Mouse (Mus musculus) lung, adult 2 months (tissue): Measurements from ENCODE around the gene Arhgap15. TPM values are rescaled to one million over a fixed set of nuclear protein-coding genes. Genes with fewer than 3 reads are reported as not detected.

Source experiments
- DNase-seq: peaks from one replicate; pipeline ENCODE4 v3.0.0; 2022
- H3K4me1 ChIP-seq: fragments of 200-500 bp; 2 replicates; pipeline ENCODE4 v1.6.1; 2011; ENCODE audit warnings: low read length; ENCODE audit not compliant: control insufficient read depth, insufficient read depth
- H3K4me3 ChIP-seq: fragments of 200-500 bp; replicated peaks from 2 replicates; pipeline ENCODE3; 2011; ENCODE audit warnings: low read depth, mild to moderate bottlenecking, control low read depth, low read length; ENCODE audit errors: extremely low read depth
- CTCF ChIP-seq: fragments of 200-500 bp; IDR thresholded peaks from 2 replicates; pipeline ENCODE4 v1.5.1; 2011; ENCODE audit warnings: mild to moderate bottlenecking, low read length, control low read depth; ENCODE audit not compliant: insufficient read depth
- POLR2A ChIP-seq: fragments of 200-500 bp; IDR thresholded peaks from 2 replicates; pipeline ENCODE4 v1.6.1; 2011; ENCODE audit warnings: low read depth, mild to moderate bottlenecking, control low read depth, low read length, borderline replicate concordance; ENCODE audit errors: extremely low read depth
- WGBS: fragments of 180-500 bp; shearing (Covaris S2); methylation state at CpG from one replicate; pipeline ENCODE4 v1.1.7; 2018; 5-methylcytosine and 5-hydroxymethylcytosine counted together
- polyA plus RNA-seq: library from polyadenylated mRNA; depleted of rRNA; stranded (reverse); fragments of >200 nt; gene quantifications from 2 replicates; pipeline ENCODE4 v1.2.3, GENCODE M21; 2012

The Arhgap15 gene
- polyA plus RNA-seq, 1 experiment = 1.8 TPM

DNA sequence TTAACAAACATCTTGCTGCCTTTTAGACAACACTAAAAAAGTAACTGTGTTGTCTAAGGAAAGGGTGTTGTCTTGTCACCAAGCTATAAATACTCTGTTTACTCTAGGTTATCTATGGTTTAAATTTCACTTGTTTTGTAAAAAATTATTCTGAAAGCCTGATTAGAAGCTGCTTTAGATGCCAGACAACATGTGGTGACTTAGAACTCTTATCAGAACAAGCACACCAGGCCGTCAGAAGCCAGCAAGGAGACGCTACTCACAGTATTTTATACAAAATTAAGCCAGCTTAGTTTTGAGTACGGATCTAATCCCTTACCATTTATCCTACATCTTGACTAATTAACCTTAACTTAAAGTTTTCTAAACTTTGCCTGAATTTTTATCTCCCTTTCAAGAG, 44.5 kb downstream of the Arhgap15 start:
- Histone ChIP-seq H3K4me1 (peaks cover 3% of the 10 kb centered on the region; the same call in 1 of the 2 replicates), H3K4me3 (no peak overlapping the region)
- 73% methylated on average over 3 of the region's 3 CpGs for WGBS
- no peak for TF ChIP-seq CTCF
- TF ChIP-seq POLR2A = no peak
- no peak for DNase-seq

DNA sequence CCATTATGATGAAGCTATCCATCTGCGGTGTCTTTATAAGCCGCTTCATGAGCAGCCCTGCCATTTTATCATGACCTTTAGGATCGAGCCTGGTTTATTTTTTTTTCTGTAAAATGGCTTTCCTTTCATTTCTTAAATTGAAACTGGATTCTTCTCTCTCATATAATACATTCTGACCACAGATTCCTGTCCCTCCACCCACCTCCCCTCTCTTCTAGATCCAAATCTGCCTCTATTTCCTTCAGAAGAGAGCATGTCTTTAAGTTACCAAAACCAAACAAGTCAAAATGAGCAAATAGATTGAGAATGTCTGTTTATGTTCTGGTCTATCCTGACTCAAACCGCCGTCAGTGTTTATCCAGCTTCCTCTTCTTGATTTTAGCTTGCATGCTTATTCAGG, 46.1 kb downstream of the Arhgap15 start:
- H3K4me1 ChIP-seq = peaks cover 3% of the 10 kb centered on the region; the same call in 1 of the 2 replicates
- TF ChIP-seq CTCF (no peak), POLR2A (no peak)
- DNase-seq = no peak
- H3K4me3 ChIP-seq = no peak overlapping the region
- WGBS = 59% methylated on average over 5 of the region's 5 CpGs

DNA sequence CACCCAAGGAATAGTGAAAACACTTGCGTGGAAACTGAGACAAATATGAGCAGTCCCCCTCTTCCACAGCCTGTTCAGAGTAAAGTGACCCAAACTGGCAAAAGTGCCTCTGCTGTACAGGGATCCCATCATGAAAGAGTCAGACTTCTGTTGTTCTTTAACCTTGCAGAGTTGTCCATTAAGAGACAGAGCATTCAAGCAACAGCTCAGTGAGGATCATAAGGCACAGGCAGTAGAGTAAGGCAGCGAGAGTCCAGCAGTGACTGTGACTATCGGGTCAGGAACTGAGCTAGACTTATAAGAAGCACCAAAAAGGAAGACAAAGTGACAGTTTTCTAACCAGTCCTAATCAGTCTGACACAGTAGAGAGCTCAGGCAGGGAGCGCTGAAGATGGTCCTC, 47.8 kb downstream of the Arhgap15 start:
- no peak for DNase-seq
- no peak overlapping the region for H3K4me3 ChIP-seq
- TF ChIP-seq POLR2A = no peak
- TF ChIP-seq CTCF = no peak
- 94% methylated on average over 4 of the region's 4 CpGs for WGBS
- H3K4me1 ChIP-seq = no peaks in the 10 kb centered on the region; the same call in 1 of the 2 replicates

- no peak overlapping the region for H3K4me3 ChIP-seq
- 55% methylated on average over 4 of the region's 4 CpGs for WGBS
- DNase-seq = no peak
Observed at GRCm38 (mm10) chr2:43805960-43806744, 57.5 kb downstream of the Arhgap15 start.

DNA sequence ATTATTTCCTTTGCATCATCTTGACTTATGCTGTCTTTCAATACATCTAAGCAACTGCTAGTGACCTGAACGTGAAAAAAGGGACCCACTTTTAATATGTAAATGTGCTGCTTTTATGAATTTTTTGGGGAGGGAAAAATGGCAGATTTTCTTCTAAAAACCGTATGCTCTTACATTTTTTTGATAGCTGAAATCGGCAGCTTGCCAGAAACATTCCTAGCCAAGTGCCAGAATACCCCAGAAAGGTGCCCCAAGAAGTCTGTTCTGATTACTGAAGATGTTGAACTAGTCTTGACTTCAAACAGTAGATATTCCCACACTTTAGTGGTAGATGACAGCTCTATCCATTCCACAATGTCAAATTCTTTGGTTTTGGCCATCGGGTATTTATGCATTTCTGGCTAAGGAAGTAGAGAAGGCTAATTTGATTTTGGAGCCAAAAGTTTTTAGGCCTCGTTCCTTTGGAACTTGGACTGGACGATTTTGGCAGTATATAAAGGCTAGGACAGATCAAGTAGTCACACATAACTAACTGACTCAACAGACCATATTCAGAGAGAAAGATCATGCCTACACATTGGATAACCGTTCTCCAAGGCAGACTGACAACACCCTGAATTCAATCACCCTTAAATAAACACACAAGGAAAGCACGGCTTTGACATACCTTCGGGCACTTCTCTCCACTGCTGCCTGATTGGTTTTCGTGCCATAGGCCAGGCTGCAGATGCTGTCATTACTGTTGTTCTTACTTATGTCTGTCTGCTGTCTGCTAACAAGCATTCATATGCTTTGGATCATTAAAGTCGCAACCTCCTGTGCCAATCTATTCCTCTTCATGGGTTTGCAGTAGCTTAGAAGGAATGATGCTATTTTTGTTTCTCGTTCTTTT, 67.5 kb downstream of the Arhgap15 start:
- Histone ChIP-seq H3K4me1 (no peaks in the 10 kb centered on the region), H3K4me3 (no peak overlapping the region)
- no peak for DNase-seq
- TF ChIP-seq POLR2A = no peak
- TF ChIP-seq CTCF = no peak
- 69% methylated on average over 12 of the region's 12 CpGs for WGBS

More at GRCm38 (mm10) chr2:43805960-43806744, 57.5 kb downstream of the Arhgap15 start:
- TF ChIP-seq CTCF (no peak), POLR2A (no peak)
- H3K4me1 ChIP-seq = no peaks in the 10 kb centered on the region

GRCm38 (mm10) chr2:43816788-43817581, 68.4 kb downstream of the Arhgap15 start:
- DNase-seq = no peak
- Histone ChIP-seq H3K4me1 (no peaks in the 10 kb centered on the region), H3K4me3 (no peak overlapping the region)
- no peak for TF ChIP-seq POLR2A
- no peak for TF ChIP-seq CTCF
- 78% methylated on average over 8 of the region's 8 CpGs for WGBS

DNA sequence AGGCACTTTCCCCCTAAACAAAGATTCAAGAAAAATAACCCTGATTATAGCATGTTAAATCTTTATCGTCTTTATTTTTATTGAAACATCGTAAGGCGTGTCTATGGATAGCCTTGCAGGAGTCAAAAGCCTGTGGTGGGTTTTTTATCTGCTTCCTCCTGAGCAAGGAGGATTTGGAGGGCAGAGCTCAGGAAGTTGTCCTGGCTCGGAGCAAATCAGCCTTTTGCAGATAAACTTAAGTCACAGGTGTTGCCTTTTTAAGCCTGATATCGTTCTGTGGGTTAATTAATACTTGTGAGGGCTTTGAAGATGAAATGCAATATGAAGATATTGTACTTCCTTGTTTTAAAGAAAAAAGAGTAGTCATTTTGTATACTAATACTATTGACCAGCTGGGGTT, 87.3 kb downstream of the Arhgap15 start:
- Histone ChIP-seq H3K4me3 (no peak overlapping the region), H3K4me1 (no peaks in the 10 kb centered on the region)
- TF ChIP-seq CTCF (no peak), POLR2A (no peak)
- DNase-seq = no peak
- WGBS = 52% methylated on average over 5 of the region's 5 CpGs

DNA sequence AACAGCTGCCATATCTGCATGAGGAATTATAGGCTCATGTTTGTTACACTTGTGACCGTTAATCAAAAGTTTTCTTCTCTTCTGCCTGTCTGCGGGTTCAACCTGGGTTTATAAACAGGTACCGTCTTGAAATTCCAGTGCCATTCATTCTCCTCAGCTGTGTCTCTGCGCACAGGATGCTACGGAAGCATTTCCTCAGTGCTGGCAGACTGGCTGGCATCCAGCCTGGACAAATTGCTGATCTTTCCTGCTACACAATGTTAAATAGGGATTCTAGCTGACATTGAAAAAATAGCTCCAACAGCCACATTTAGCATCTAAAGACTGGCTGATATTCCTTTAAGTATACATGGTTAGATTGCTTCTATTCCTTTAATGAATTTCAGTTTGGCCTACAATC, 93.0 kb downstream of the Arhgap15 start:
- WGBS = 45% methylated on average over 5 of the region's 5 CpGs

GRCm38 (mm10) chr2:43851195-43851594, 102.6 kb downstream of the Arhgap15 start:
- DNase-seq = no peak
- H3K4me1 ChIP-seq = no peaks in the 10 kb centered on the region
- no peak for TF ChIP-seq POLR2A
- 0 out of 2 replicates have a peak, but pooled peaks have one; percentile 9 for TF ChIP-seq CTCF
- 64% methylated on average over 3 of the region's 3 CpGs for WGBS
- H3K4me3 ChIP-seq = no peak overlapping the region

More for the DNA sequence above, 93.0 kb downstream of the Arhgap15 start:
- no peak for DNase-seq
- no peaks in the 10 kb centered on the region for H3K4me1 ChIP-seq
- TF ChIP-seq CTCF (no peak), POLR2A (no peak)
- H3K4me3 ChIP-seq = no peak overlapping the region
